Mouse (Mus musculus): ENCODE data around the gene 6030468B19Rik.

GRCm38 (mm10) chr11:117828888-117829604 is 31.6 kb downstream of the 6030468B19Rik start:
- TF ChIP-seq CTCF (IDR thresholded peaks at IDR 0.05; ENCODE audit: borderline replicate concordance, extremely low read depth, insufficient read depth, insufficient read length): no peak
- TF ChIP-seq POLR2A (IDR thresholded peaks at IDR 0.05; ENCODE audit: borderline replicate concordance, extremely low read depth, insufficient read depth, insufficient read length, poor library complexity, severe bottlenecking): no peak

All from brain, embryonic 14.5 days (tissue).